Mouse (Mus musculus): Measurements from ENCODE around the gene Gm20662.

Gene Gm20662

GRCm38 (mm10) chr9:108055061-108055460 lies 58.9 kb downstream of the Gm20662 start:
- DNase-seq = no peak

- DNase-seq = no peak
Observed at GRCm38 (mm10) chr9:108055661-108056237, 59.6 kb downstream of the Gm20662 start.

- no peak for DNase-seq
Observed at GRCm38 (mm10) chr9:108056361-108057261, 60.5 kb downstream of the Gm20662 start.

GRCm38 (mm10) chr9:108057262-108057562 lies 61.1 kb downstream of the Gm20662 start:
- DNase-seq = no peak

- no peak for DNase-seq
Observed at GRCm38 (mm10) chr9:108058291-108058690, 62.1 kb downstream of the Gm20662 start.

GRCm38 (mm10) chr9:108062142-108062541 lies 66.0 kb downstream of the Gm20662 start:
- no peak for DNase-seq

- no peak for DNase-seq
Observed at GRCm38 (mm10) chr9:108063361-108063760, 67.2 kb downstream of the Gm20662 start.

- peak; percentile 52 for DNase-seq
Observed at GRCm38 (mm10) chr9:108065491-108066011, 69.4 kb downstream of the Gm20662 start.

- DNase-seq = no peak
Observed at GRCm38 (mm10) chr9:108067199-108067598, 71.0 kb downstream of the Gm20662 start.

GRCm38 (mm10) chr9:108067900-108068299 lies 71.8 kb downstream of the Gm20662 start:
- DNase-seq = peak; percentile 79

GRCm38 (mm10) chr9:108069007-108069406 lies 72.9 kb downstream of the Gm20662 start:
- DNase-seq = no peak

GRCm38 (mm10) chr9:108069529-108069928 lies 73.4 kb downstream of the Gm20662 start:
- no peak for DNase-seq

- no peak for DNase-seq
Observed at GRCm38 (mm10) chr9:108071801-108072200, 75.7 kb downstream of the Gm20662 start.

- no peak for DNase-seq
Observed at GRCm38 (mm10) chr9:108072481-108072924, 76.4 kb downstream of the Gm20662 start.

- no peak for DNase-seq
Observed at GRCm38 (mm10) chr9:108073141-108073930, 77.2 kb downstream of the Gm20662 start.

- DNase-seq = no peak
Observed at GRCm38 (mm10) chr9:108080168-108080567, 84.0 kb downstream of the Gm20662 start, which contains the start of gene Mst1. Gene Mst1, plus strand, starts transcription at chr9:108080436.

GRCm38 (mm10) chr9:108082549-108082948 lies 86.4 kb downstream of the Gm20662 start:
- no peak for DNase-seq

- DNase-seq = no peak
Observed at GRCm38 (mm10) chr9:108082988-108083431, 86.9 kb downstream of the Gm20662 start, which contains the start of gene Rnf123. Gene Rnf123, minus strand, starts transcription at chr9:108083346.

- DNase-seq = no peak
Observed at GRCm38 (mm10) chr9:108083561-108083960, 87.4 kb downstream of the Gm20662 start.

GRCm38 (mm10) chr9:108085261-108085660 lies 89.1 kb downstream of the Gm20662 start:
- DNase-seq = no peak

- no peak for DNase-seq
Observed at GRCm38 (mm10) chr9:108090611-108091120, 94.5 kb downstream of the Gm20662 start.

- no peak for DNase-seq
Observed at GRCm38 (mm10) chr9:108093586-108093985, 97.4 kb downstream of the Gm20662 start.

Measured in right cerebral cortex, postnatal 4 days (tissue).